Mouse (Mus musculus): ENCODE results near the gene Gm42715. TPM values are rescaled to one million over a fixed set of nuclear protein-coding genes. Genes with fewer than 3 reads are reported as not detected.

Gene Gm42715
- 30.8 and 43.6 TPM in 2 replicates for polyA plus RNA-seq (2012)

GRCm38 (mm10) chr7:127519284-127519683 lies at the start of gene Gm42715:
Gene Gm42715 (plus strand): TSS chr7:127519584.

GRCm38 (mm10) chr7:127478635-127479317 lies 40.6 kb upstream of the Gm42715 start, which contains the start of gene Fbrs:
Gene Fbrs (plus strand): TSS chr7:127479199.

DNA sequence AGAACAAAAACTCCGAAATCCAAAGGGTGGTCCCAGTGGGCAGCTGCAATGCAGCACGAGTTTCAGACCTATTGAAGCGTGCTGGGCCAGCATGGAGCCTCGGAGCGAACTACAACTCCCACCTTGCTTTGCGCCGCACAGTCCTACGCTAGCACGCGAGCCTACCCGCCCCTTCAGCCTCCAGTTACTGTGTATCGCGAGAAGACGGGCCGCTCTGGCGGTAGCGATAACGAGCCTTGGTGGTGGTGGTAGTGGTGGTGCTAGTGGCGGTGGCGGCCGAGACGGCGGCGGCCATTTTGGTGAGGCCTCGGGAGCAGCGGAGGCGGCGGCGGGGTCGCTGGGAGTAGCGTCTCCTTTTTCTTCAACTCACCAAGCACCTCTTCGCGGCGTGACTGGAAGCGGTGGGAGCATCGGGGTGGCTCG lies 7.6 kb upstream of the Gm42715 start, which contains the start of gene Srcap:
TSS of gene Srcap (plus strand) at position 176 of the 423 bp plus-strand sequence.

GRCm38 (mm10) chr7:127561340-127561858 lies 42.0 kb downstream of the Gm42715 start, which contains the start of gene Tmem265:
Gene Tmem265 (plus strand): TSS chr7:127561390.

GRCm38 (mm10) chr7:127572895-127573471 lies 53.6 kb downstream of the Gm42715 start, which contains the start of gene Phkg2:
Gene Phkg2 (plus strand): TSS chr7:127573340.

DNA sequence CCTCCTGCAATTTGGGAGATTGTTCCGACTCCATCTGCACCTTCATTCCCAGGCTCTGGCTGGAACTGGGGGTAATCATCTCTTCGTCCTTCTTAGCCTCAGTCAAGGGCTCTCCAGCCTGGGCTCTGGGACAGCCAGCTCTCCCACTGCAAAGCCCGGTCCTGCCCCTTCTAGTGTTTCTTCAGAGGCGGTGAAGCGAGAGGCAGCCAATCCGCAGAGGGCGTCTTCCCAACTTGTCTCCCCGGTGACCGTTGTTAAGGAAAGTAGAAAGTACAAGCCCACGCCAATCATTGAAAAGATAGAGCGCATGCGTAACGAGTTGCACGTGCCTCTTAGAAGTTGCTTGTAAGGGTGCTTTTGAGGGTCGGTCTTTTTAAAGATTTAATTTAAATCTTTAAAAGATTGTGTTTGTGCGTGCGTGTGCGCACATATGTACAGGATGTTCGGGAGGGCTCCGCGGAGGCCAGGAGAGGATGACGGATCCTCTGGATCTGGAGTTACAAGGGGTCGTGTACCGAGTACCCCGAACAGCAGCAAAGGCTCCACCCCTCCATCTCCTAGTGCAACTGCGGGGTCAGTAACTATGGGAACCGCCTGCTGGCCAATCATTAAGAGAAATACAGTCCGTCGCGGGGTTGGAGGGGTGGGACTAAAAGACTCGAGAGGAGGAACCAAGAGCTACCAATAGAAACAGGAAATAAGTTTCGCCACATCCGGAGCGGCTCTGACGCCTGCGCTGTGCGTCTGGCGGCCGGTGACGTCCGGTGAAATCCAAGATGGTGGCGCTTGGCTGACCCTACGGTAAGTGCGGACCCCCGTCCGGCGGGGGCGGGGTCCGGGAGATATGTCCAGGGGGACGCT lies 68.9 kb downstream of the Gm42715 start, which contains the start of the genes Ccdc189 and Rnf40:
TSS of gene Ccdc189 (minus strand) at position 585 of the 861 bp plus-strand sequence.
TSS of gene Rnf40 (plus strand) at position 757 of the 861 bp plus-strand sequence.

GRCm38 (mm10) chr7:127614891-127615843 lies 95.8 kb downstream of the Gm42715 start, which contains the start of gene Zfp629:
Gene Zfp629 (minus strand): TSS chr7:127615797.

Other genes with a start within 250 kb of the Gm42715 start
- 27.0 and 35.1 TPM in 2 replicates for gene Sephs2, start 245.5 kb upstream of the Gm42715 start, polyA plus RNA-seq (2012)
- gene Itgal, start 223.3 kb upstream of the Gm42715 start, polyA plus RNA-seq (2012): 25.1 and 29.6 TPM in 2 replicates
- gene Zfp768, start 174.0 kb upstream of the Gm42715 start, polyA plus RNA-seq (2012): 29.2 and 33.9 TPM in 2 replicates
- 5.6 and 7.2 TPM in 2 replicates for gene Zfp747, start 143.5 kb upstream of the Gm42715 start, polyA plus RNA-seq (2012)
- 0.43 and 0.74 TPM in 2 replicates for gene 9130019O22Rik, start 132.4 kb upstream of the Gm42715 start, polyA plus RNA-seq (2012)
- 8.6 and 11.3 TPM in 2 replicates for gene E430018J23Rik, start 126.0 kb upstream of the Gm42715 start, polyA plus RNA-seq (2012)
- gene Zfp764, start 112.8 kb upstream of the Gm42715 start, polyA plus RNA-seq (2012): 1.5 and 1.8 TPM in 2 replicates
- gene Zfp688, start 97.5 kb upstream of the Gm42715 start, polyA plus RNA-seq (2012): 11.3 and 11.9 TPM in 2 replicates
- gene Zfp689, start 70.4 kb upstream of the Gm42715 start, polyA plus RNA-seq (2012): 11.6 and 13.2 TPM in 2 replicates
- 92.8 and 98.3 TPM in 2 replicates for gene Prr14, start 60.0 kb upstream of the Gm42715 start, polyA plus RNA-seq (2012)
- gene Fbrs, start 40.4 kb upstream of the Gm42715 start, polyA plus RNA-seq (2012): 625 and 719 TPM in 2 replicates
- gene Srcap, start 7.6 kb upstream of the Gm42715 start, polyA plus RNA-seq (2012): 35.3 and 51.2 TPM in 2 replicates
- 1.3 and 2.0 TPM in 2 replicates for gene Tmem265, start 41.8 kb downstream of the Gm42715 start, polyA plus RNA-seq (2012)
- 75.3 and 94.9 TPM in 2 replicates for gene Phkg2, start 53.8 kb downstream of the Gm42715 start, polyA plus RNA-seq (2012)
- 2.8 and 5.3 TPM in 2 replicates for gene Ccdc189, start 69.0 kb downstream of the Gm42715 start, polyA plus RNA-seq (2012)
- 51.4 and 68.4 TPM in 2 replicates for gene Rnf40, start 69.2 kb downstream of the Gm42715 start, polyA plus RNA-seq (2012)
- 22.5 and 24.1 TPM in 2 replicates for gene Zfp629, start 96.2 kb downstream of the Gm42715 start, polyA plus RNA-seq (2012)
- gene Bcl7c, start 189.3 kb downstream of the Gm42715 start, polyA plus RNA-seq (2012): 698 and 704 TPM in 2 replicates
- gene Ctf1, start 193.2 kb downstream of the Gm42715 start, polyA plus RNA-seq (2012): 2.2 and 3.6 TPM in 2 replicates
- gene Ctf2, start 212.6 kb downstream of the Gm42715 start, polyA plus RNA-seq (2012): not detected in 2 replicates
- 85.5 and 100 TPM in 2 replicates for gene Fbxl19, start 225.0 kb downstream of the Gm42715 start, polyA plus RNA-seq (2012)

Measured in megakaryocyte-erythroid progenitor cell, adult 5 weeks (primary cell).